Mouse (Mus musculus) heart, embryonic 12.5 days (tissue): ENCODE measurements around the gene Pygm. TPM values are rescaled to one million over a fixed set of nuclear protein-coding genes. Genes with fewer than 3 reads are reported as not detected.

Source experiments
- ATAC-seq: fragments of 200-750 bp; cut with Nextera tagmentation; 2 replicates; pipeline ENCODE4 v1.8.0; 2017; ENCODE audit warnings: moderate TSS enrichment, moderate library complexity; ENCODE audit not compliant: insufficient number of reproducible peaks, low FRiP score
- H3K27ac ChIP-seq: fragments of 300-500 bp; sonication (generic); 2 replicates; pipeline ENCODE4 v1.5.1; 2016; ENCODE audit warnings: mild to moderate bottlenecking, moderate library complexity; ENCODE audit not compliant: poor library complexity, severe bottlenecking
- H3K27me3 ChIP-seq: fragments of 300-500 bp; sonication (generic); replicated peaks from 2 replicates; pipeline ENCODE4 v1.6.1; 2016; ENCODE audit warnings: mild to moderate bottlenecking, moderate library complexity
- H3K36me3 ChIP-seq: fragments of 300-500 bp; sonication (generic); 2 replicates; pipeline ENCODE4 v1.6.1; 2016; ENCODE audit warnings: mild to moderate bottlenecking, moderate library complexity
- H3K4me1 ChIP-seq: fragments of 300-500 bp; sonication (generic); replicated peaks from 2 replicates; pipeline ENCODE4 v1.6.1; 2016; ENCODE audit warnings: mild to moderate bottlenecking
- H3K4me2 ChIP-seq: fragments of 300-500 bp; sonication (generic); 2 replicates; pipeline ENCODE4 v1.6.1; 2016; ENCODE audit warnings: mild to moderate bottlenecking, moderate library complexity
- H3K4me3 ChIP-seq: fragments of 300-500 bp; sonication (generic); 2 replicates; pipeline ENCODE4 v1.5.1; 2016; ENCODE audit warnings: mild to moderate bottlenecking
- H3K9ac ChIP-seq: fragments of 300-500 bp; sonication (generic); 2 replicates; pipeline ENCODE4 v1.6.1; 2016; ENCODE audit warnings: mild to moderate bottlenecking, moderate library complexity
- H3K9me3 ChIP-seq: fragments of 300-500 bp; sonication (generic); replicated peaks from 2 replicates; pipeline ENCODE4 v1.6.1; 2016; ENCODE audit warnings: mild to moderate bottlenecking, moderate library complexity
- WGBS: fragments of 180-500 bp; shearing (Covaris S2); methylation state at CpG from one replicate; pipeline ENCODE4 v1.1.7; 2016; 5-methylcytosine and 5-hydroxymethylcytosine counted together
- polyA plus RNA-seq: library from polyadenylated mRNA; unstranded; fragments of >200 nt; fragmentation: Nextera tagmentation; extraction: Ambion mirVana; gene quantifications from 2 replicates; pipeline ENCODE4 v1.2.1, GENCODE M21; 2016

The Pygm gene
- polyA plus RNA-seq, 1 experiment from 2014 or later, result 224 TPM

- peak overlapping the region; percentile 92; the same call in 1 of the 2 replicates for H3K27ac ChIP-seq
- WGBS, result 65% methylated on average over 9 of the region's 9 CpGs
- H3K4me1 ChIP-seq, result peaks cover 58% of the 10 kb centered on the region
- no peak for ATAC-seq
- H3K4me3 ChIP-seq, result peak overlapping the region; percentile 49
- H3K36me3 ChIP-seq, result peaks cover 44% of the 10 kb centered on the region
- no peaks in the 10 kb centered on the region for H3K27me3 ChIP-seq
- peak overlapping the region; percentile 76 for H3K9ac ChIP-seq
- peak overlapping the region; percentile 79 for H3K4me2 ChIP-seq
- no peaks in the 10 kb centered on the region for H3K9me3 ChIP-seq
Observed at GRCm38 (mm10) chr19:6386234-6386633, 2.0 kb downstream of the Pygm start.

GRCm38 (mm10) chr19:6388006-6388405, 3.8 kb downstream of the Pygm start:
- Histone ChIP-seq H3K9ac (no peak overlapping the region), H3K9me3 (no peaks in the 10 kb centered on the region), H3K27ac (no peak overlapping the region), H3K27me3 (no peaks in the 10 kb centered on the region), H3K36me3 (peaks cover 62% of the 10 kb centered on the region), H3K4me3 (no peak overlapping the region), H3K4me2 (no peak overlapping the region), H3K4me1 (peaks cover 46% of the 10 kb centered on the region)
- 75% methylated on average over 13 of the region's 13 CpGs for WGBS
- no peak for ATAC-seq

- no peak for ATAC-seq
- H3K9ac ChIP-seq, result no peak overlapping the region
- H3K9me3 ChIP-seq, result no peaks in the 10 kb centered on the region
- H3K27me3 ChIP-seq, result no peaks in the 10 kb centered on the region
- H3K4me3 ChIP-seq, result peak overlapping the region; percentile 0; the same call in 1 of the 2 replicates
- peaks cover 70% of the 10 kb centered on the region for H3K36me3 ChIP-seq
- WGBS, result 26% methylated on average over 16 of the region's 16 CpGs
- no peak overlapping the region for H3K27ac ChIP-seq
- H3K4me2 ChIP-seq, result peak overlapping the region; percentile 42
- peaks cover 28% of the 10 kb centered on the region for H3K4me1 ChIP-seq
Observed at GRCm38 (mm10) chr19:6389803-6390202, 5.6 kb downstream of the Pygm start.

- Histone ChIP-seq H3K9me3 (no peaks in the 10 kb centered on the region), H3K4me1 (peaks cover 23% of the 10 kb centered on the region), H3K27me3 (no peaks in the 10 kb centered on the region), H3K27ac (no peak overlapping the region), H3K36me3 (peaks cover 73% of the 10 kb centered on the region), H3K4me2 (no peak overlapping the region), H3K4me3 (no peak overlapping the region), H3K9ac (no peak overlapping the region)
- ATAC-seq, result no peak; the same call in 1 of the 2 replicates
- WGBS, result 56% methylated on average over 6 of the region's 6 CpGs
Observed at GRCm38 (mm10) chr19:6390251-6390650, 6.1 kb downstream of the Pygm start.

- Histone ChIP-seq H3K9ac (no peak overlapping the region), H3K4me1 (peaks cover 8% of the 10 kb centered on the region), H3K27ac (no peak overlapping the region), H3K36me3 (peaks cover 71% of the 10 kb centered on the region), H3K9me3 (no peaks in the 10 kb centered on the region), H3K4me2 (no peak overlapping the region), H3K4me3 (no peak overlapping the region), H3K27me3 (no peaks in the 10 kb centered on the region)
- no peak for ATAC-seq
- 88% methylated on average over 14 of the region's 14 CpGs for WGBS
Observed at GRCm38 (mm10) chr19:6392743-6393393, 8.7 kb downstream of the Pygm start.

- no peak overlapping the region for H3K4me2 ChIP-seq
- ATAC-seq, result no peak
- no peak overlapping the region for H3K4me3 ChIP-seq
- H3K4me1 ChIP-seq, result peaks cover 14% of the 10 kb centered on the region
- no peaks in the 10 kb centered on the region for H3K9me3 ChIP-seq
- H3K27me3 ChIP-seq, result no peaks in the 10 kb centered on the region
- 86% methylated on average over 16 of the region's 16 CpGs for WGBS
- H3K27ac ChIP-seq, result no peak overlapping the region
- peaks cover 63% of the 10 kb centered on the region for H3K36me3 ChIP-seq
- H3K9ac ChIP-seq, result no peak overlapping the region
Observed at GRCm38 (mm10) chr19:6393637-6394036, 9.4 kb downstream of the Pygm start.

GRCm38 (mm10) chr19:6396237-6396636, 12.0 kb downstream of the Pygm start:
- Histone ChIP-seq H3K4me1 (peaks cover 29% of the 10 kb centered on the region), H3K36me3 (peaks cover 38% of the 10 kb centered on the region), H3K27ac (no peak overlapping the region), H3K9me3 (no peaks in the 10 kb centered on the region), H3K9ac (no peak overlapping the region), H3K4me3 (no peak overlapping the region), H3K27me3 (no peaks in the 10 kb centered on the region), H3K4me2 (no peak overlapping the region)
- WGBS, result 89% methylated on average over 5 of the region's 5 CpGs
- no peak for ATAC-seq

GRCm38 (mm10) chr19:6397582-6398249, 13.5 kb downstream of the Pygm start:
- Histone ChIP-seq H3K4me2 (0 out of 2 replicates have a peak overlapping the region, but pooled peaks have one; percentile 99), H3K9me3 (no peaks in the 10 kb centered on the region), H3K4me1 (peaks cover 44% of the 10 kb centered on the region), H3K4me3 (no peak overlapping the region), H3K36me3 (peaks cover 23% of the 10 kb centered on the region), H3K27ac (peak overlapping the region; percentile 37; the same call in 1 of the 2 replicates), H3K9ac (no peak overlapping the region), H3K27me3 (no peaks in the 10 kb centered on the region; the same call in 1 of the 2 replicates)
- ATAC-seq, result no peak
- 84% methylated on average over 22 of the region's 22 CpGs for WGBS

- H3K9me3 ChIP-seq, result no peaks in the 10 kb centered on the region
- H3K4me2 ChIP-seq, result peak overlapping the region; percentile 99
- under 1% methylated on average over 39 of the region's 39 CpGs for WGBS
- no peaks in the 10 kb centered on the region; the same call in 1 of the 2 replicates for H3K27me3 ChIP-seq
- H3K27ac ChIP-seq, result peak overlapping the region; percentile 37; the same call in 1 of the 2 replicates
- peaks cover 14% of the 10 kb centered on the region for H3K36me3 ChIP-seq
- peak; percentile 37 for ATAC-seq
- H3K4me1 ChIP-seq, result peaks cover 44% of the 10 kb centered on the region
- H3K4me3 ChIP-seq, result peak overlapping the region; percentile 61
- peak overlapping the region; percentile 80 for H3K9ac ChIP-seq
Observed at GRCm38 (mm10) chr19:6398447-6399284, 14.5 kb downstream of the Pygm start.

- ATAC-seq, result no peak
- peaks cover 12% of the 10 kb centered on the region; the same call in 1 of the 2 replicates for H3K36me3 ChIP-seq
- peaks cover 2% of the 10 kb centered on the region; the same call in 1 of the 2 replicates for H3K27me3 ChIP-seq
- H3K9me3 ChIP-seq, result no peaks in the 10 kb centered on the region
- H3K9ac ChIP-seq, result peak within 1 kb of the TSS; percentile 80
- peak within 1 kb of the TSS; percentile 61 for H3K4me3 ChIP-seq
- peak within 1 kb of the TSS; percentile 99 for H3K4me2 ChIP-seq
- peaks cover 44% of the 10 kb centered on the region for H3K4me1 ChIP-seq
- H3K27ac ChIP-seq, result peak within 1 kb of the TSS; percentile 37
- WGBS, result 1% methylated on average over 48 of the region's 87 CpGs
Observed at GRCm38 (mm10) chr19:6399285-6400095, 15.3 kb downstream of the Pygm start, which contains the start of gene Rasgrp2. TSS of gene Rasgrp2 (plus strand) at chr19:6399340.
